Mouse (Mus musculus) fat pad, adult 2 months (tissue): ENCODE data around the gene Abcc1.

Experiments
- DNase-seq: peaks from one replicate; pipeline ENCODE4 v3.0.0-alpha.2; 2011; ENCODE audit warnings: low read depth, low spot score; ENCODE audit errors: extremely low read depth

The Abcc1 gene

DNA sequence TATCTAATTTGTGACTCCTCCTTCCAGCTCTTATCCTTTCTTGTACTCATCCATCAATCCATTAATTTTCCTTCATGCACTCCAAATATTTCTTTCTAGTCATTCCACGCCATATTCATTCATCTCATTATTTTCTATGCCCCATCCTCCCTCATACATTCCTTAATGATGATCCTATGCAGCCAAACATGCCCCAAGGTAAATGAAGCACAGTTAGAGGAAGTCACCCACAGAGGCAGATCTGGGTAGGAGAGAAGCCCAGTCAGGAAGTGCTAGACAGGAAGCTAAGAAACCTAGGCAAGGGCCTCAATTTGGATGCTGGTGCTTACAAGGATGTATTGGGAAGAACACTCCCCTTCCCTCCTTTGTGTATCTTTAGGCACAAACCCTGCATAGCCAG, 121.9 kb downstream of the Abcc1 start:
- no peak for DNase-seq

DNA sequence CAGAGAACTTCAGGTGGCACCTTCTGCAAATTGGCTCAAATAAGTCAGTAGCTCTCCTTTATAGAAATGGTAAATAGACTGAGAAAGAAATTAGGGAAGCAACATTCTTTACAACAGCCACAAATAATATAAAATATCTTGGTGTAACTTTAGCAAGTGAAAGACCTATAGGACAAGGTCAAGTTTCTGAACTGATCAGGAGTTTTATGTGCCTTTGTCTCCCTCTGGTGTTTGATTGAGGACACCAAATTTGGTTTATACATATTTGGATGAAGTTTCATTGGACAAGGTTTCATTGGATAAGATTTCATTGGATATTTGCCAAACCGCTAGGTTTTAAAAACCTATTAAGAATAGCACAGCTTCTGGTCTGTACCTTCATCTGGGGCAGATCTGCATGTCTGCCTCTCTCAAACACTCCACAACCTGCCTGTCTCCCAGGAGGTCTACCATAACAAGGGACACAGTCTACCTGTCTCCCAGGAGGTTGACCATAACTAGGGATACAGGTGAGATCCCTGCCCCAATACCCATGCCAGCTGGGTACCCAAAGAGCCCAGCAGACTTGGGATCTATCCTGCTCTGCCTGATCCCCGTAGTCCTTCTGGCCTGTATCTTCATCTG, 132.2 kb downstream of the Abcc1 start:
- no peak for DNase-seq

DNA sequence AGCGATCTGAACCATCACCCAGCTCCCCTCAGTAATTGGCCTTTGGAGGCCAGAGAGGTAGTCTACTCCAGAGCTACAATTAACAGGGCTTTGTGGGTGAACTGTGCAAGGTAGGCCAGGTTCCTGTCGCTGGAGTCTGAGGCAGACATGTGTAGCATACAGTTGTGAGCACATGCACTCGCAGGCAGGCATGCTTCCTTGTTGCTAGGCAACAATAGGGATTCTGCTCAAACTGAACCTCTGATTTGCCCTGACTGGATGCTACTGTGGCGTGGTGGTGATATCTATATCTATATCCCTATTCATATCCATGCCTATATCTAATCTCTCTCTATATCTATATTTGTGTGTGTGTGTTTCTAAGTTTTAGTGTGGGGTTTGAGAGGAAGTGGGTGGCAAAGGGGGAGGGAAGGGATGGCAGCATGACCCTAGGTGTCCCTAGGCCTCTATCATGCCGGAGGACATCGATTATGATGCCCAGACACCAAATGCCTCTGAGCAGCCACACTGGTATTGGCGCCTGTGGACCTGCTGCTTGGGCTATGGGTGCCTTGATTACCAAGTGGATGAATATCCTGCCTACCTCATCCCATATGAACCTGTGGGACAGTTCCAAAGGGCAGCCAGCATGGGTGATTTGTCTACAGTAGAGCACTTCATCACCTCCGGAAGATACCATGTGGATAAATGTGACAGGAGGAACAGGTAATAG, 140.4 kb downstream of the Abcc1 start:
- no peak for DNase-seq

DNA sequence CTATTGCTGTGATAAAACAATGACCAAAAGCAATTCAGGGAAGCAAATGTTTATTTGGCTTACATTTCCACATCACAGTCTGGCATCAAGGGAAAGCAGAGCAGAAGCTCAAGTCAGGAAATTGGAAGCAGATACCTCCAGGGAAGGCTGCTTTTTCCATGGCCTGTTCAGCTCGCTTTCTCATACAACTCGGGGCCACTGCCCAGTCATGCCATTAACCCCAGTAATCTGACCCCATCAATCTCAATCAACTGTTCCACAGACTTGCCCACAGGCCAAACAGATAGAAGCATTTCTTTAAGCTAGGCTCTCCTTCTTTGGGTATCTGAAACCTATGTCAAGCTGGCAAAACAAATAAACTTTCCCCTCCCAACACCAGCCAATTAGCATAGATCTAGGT, 145.1 kb downstream of the Abcc1 start:
- DNase-seq = no peak
